Mouse (Mus musculus): ENCODE results near the gene Hcn4.

Hcn4 gene

DNA sequence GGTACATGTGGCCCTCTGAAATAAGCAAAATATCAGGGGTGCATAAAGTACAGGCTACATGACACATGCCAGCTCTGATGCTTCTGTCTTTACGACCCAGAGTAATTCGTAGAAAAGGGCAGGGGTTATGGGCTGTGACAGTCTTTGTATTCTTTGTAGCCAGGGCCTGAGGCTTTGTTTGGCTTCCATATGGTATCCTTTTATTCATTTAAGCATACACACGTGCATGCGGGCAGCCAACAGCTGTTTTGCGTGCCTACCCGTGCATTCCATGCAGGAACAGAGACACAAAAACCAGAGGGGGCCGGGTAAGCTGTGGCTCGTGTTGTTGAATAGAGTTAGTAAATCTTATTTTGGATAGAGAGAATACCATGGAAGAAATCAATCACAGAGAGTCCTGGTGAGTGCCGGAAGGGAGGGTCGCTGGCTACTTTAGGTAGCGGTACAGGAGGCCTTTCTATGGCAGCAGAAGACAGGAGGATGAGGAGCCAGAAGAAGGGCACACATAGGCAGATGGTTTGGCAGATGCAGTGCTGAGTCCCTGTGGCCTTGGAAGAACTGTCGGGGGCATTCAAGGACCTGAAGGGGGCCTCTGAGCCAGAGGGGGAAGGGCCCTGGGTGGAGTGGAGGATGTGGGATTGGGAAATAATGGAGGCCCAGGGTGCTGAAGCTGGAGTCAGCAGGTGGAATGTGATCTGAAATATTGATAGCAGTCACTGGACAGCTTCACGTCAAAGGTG lies 26.5 kb downstream of the Hcn4 start:
- in situ Hi-C loops (cut with MboI, MseI): no loop called here

DNA sequence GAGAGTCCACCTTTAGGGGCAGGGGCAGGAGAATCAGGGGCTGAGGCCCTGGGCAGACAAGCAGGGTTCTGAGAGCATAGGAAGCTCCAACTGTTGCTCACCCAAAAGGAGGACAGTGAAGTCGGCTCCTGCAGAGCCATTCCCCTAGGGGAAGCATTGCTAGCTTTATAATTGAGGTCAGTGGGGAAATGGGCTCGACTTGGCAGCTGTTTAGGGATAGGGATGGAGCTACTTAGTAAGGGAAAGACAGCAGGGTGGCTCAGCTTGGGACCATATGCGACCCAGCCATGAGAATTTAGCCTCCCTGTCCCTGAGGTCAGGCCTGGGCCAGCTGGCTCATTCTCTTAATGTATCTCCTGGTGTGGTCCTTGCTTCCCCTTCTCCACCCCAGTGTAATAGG lies 31.7 kb downstream of the Hcn4 start:
- in situ Hi-C loops (cut with MboI, MseI): no loop called here

DNA sequence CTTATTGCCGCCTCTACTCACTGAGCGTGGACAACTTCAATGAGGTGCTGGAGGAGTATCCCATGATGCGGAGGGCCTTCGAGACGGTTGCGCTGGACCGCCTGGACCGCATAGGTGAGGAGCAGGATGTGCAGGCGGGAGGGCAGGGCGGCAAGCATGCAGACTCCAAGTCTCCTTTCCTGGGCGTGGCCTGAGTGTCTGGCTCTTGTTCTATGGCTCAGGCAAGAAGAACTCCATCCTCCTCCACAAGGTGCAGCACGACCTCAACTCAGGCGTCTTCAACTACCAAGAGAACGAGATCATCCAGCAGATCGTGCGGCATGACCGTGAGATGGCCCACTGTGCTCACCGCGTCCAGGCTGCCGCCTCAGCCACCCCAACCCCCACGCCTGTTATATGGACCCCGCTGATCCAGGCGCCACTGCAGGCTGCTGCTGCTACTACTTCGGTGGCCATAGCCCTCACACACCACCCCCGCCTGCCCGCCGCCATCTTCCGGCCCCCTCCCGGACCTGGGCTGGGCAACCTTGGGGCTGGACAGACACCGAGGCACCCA lies 35.9 kb downstream of the Hcn4 start:
- in situ Hi-C loops (cut with MboI, MseI): no loop called here

DNA sequence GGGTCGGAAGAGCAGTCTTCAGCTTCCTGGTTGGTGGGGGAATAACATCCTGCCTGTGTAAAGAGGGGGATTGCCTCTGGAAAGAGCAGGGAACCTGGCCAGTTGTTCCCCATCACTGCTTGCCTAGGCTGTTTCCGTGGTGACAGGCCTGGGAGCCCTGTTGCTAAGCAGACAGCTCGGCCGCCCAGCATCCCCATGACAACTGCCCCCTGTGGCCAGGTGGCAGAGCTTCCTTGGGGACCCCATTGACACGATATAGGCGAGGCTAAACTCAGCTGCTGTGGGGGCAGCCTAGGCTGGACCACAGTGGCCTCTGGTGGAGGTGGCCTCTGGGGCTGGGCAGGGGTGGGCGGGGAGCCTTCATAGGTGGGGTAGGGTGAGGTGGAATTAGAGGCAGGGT lies 40.6 kb downstream of the Hcn4 start:
- in situ Hi-C loops (cut with MboI, MseI): no loop called here

DNA sequence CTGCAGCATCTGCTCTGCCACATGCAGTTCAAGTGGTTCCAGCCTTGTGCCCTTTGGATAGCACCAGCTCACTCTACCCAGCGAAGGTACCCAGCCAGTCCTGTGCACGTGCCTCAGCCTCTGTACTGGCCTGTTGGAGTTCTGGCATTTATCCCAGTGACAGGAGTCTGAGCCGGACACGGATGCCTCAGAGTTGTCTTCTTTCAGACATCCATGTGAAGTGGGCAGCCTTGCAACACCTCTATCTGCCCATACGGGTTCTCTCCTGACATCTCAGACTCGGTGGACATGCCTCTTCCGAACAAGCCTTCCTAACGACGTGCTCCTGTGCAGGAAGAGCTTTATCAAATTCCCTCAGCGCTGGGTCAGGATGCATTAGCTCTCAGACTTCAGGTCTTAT lies 47.9 kb downstream of the Hcn4 start:
- in situ Hi-C loops (cut with MboI, MseI): loop anchor here (10.0 kb wide), 1 partner anchor 326 kb away; no protein-coding TSS in a partner anchor

DNA sequence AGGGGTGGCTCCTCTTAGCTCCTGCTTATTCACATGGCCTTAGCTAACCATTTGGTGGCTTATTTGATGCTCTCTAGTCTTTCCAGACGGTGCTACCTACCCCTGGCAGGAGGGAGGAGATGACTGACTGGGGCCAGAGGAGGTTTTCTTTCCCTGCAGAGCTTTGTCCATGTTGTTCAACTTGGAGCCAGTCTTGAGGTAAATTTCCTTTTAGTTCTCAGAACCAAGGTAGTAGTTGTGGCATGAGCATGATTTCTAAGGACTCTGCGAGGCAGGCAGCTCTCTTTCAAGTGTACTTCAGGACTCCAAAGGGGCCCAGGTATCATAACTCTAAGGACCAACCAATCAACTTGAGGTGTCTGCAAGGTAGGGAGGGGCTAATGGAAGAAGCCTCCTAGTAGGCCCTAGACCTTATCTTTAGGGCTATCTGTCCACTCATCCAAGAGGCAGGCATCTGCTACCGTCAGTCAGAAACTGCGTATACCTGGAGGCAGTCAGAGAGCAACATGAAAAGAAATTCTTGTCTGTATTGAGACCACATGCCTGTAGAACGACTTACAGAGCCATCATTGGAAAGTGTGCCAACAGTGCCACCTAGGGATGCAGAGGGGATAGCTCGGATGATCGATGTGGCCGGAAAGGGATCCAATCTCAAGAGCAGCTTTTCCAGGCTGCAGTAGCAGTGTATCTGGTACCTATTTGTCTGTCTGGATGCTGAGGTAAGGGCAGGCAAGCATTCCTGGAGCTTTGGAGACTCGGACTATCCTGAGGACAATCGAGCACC lies 50.5 kb downstream of the Hcn4 start:
- in situ Hi-C loops (cut with MboI, MseI): loop anchor here (10.0 kb wide), 1 partner anchor 329 kb away; no protein-coding TSS in a partner anchor

DNA sequence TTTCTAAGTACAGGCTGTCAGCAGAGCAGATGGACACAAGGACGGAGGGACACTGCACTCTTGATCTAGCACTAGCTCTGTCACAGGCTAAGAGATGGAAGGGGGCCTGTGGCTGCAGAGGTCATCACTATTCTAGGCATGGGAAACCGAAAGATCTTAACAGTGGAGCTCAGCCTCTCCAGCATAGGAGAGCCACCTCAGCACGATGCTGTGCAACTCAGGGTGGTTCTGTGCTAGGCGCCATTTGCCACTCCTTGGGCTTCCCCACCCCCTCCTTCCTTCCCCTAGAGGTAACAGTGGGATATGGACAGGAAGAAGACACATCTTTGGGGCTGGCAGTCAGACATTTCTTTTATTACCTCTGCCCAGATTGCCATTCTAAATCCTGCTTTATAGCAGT lies 51.1 kb downstream of the Hcn4 start:
- in situ Hi-C loops (cut with MboI, MseI): loop anchor here (10.0 kb wide), 1 partner anchor 330 kb away; no protein-coding TSS in a partner anchor

DNA sequence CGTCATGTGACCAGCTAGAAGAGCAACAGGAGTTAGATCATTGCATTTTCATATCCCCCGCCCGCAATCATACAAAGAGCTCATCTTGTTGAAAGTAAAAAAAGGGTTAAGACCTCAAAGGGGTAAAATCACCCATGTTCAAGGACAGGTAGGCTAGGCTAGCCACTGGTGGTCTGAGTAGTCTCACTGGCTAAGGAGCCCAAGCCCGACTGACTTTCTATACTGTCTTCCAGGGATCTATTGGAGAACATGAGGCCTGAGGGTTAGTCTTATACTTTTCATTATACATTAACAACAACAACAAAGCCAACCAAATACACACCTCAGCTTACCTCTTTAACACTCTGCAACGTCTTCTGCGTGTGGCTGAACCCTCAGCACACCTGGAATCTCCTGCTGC lies 52.2 kb downstream of the Hcn4 start:
- in situ Hi-C loops (cut with MboI, MseI): loop anchor here (10.0 kb wide), 1 partner anchor 331 kb away; no protein-coding TSS in a partner anchor

DNA sequence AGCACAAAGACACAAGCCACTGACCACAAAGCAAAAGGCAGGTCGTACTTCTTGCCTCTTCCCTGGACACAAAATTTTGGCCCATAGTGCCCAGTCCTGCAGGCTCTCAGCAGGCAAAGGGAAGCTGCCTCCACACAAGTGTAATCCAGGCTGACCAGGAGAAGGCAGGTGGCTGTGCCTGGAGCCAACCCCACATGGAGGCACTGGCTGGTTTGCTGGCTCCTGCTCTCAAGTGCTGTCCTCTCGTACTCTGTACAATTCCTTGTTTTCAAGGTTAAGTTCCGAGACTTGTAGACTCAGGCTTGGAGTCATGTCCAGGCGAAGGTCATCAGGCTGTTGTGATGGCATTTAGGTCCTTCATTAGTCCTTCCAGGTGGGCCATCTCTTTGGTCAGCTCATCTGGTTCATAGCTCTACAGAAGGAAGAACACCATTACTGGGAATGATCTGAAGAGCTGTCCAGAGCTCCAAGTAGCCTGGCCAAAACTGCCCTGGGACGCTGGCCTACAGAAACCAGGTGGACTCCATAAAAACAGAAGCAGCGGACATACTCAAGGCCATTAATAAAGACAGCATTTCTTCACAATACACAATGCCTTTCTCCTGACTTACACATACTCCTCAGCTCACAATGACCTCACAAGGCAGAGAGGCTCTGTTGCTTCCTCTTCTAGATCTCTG lies 53.9 kb downstream of the Hcn4 start:
- in situ Hi-C loops (cut with MboI, MseI): loop anchor here (10.0 kb wide), 1 partner anchor 332 kb away; no protein-coding TSS in a partner anchor

DNA sequence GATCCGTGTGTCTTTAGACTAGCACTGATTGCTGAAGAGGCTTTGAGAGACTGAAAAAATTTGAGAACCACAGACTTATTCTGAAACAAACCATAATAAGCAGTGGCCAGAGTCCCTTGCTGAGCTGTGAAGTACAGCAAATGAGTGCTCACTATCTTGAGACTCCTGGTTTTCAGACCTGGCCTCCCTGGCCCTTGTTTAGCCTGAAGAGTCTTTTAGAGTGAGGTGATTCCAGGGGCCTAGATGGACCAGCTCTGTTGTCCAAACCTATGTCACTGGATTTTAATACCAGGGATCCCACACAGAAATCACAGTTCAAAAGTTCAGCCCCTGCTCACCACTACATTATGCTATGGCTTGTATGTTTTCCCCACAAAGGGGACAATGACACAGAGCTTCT lies 56.6 kb downstream of the Hcn4 start:
- in situ Hi-C loops (cut with MboI, MseI): loop anchor here (10.0 kb wide), 1 partner anchor 335 kb away; no protein-coding TSS in a partner anchor

DNA sequence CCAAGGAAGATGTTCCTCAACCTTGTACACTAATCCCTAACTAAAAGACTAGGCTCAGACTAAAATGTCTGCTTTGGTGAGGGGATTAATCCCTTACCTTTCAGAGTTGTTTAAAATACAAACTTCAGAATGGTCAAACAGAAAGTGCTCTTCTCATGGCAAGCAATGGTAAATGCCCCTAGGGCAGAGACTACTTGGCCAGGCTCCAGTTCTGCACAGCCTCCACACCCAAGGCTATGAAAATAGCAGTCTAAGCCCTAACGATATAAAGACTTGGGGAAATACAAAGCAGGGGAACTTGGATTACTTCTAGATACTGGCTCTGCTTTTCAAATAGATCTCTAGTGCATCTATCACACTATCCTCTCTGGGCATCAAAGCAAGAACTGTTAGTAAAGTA lies 59.5 kb downstream of the Hcn4 start:
- in situ Hi-C loops (cut with MboI, MseI): no loop called here

DNA sequence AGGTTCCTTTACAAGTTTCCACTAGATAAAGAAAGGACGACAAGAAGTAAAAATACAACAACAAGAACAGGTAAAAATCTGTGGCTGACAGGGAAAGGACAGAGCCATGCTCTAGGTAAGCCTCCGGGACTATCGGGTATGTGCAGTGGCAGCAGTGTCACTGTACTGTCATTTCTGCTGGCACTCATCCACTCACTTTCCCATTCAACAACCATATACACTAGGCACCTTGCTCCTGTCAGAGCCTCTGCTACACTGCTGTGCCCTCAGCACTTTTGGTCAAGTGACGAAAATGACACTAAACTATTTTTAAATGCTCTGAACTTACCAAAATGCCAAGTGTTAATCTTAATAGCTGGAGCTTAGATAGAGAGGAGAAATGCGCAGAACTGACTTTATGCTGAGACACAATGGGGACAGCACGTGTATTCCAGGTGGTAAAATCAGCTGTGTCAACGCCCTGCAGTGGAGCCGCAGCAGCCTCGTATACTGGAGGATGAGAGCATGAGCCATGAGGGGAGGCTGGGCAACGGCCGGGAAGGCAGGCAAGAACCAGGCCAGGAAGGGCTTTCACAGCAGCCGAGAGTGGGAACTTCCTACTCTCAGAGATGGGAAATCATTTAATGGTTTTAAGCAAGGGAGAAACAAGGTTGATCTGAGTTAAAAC lies 66.7 kb downstream of the Hcn4 start:
- in situ Hi-C loops (cut with MboI, MseI): no loop called here

DNA sequence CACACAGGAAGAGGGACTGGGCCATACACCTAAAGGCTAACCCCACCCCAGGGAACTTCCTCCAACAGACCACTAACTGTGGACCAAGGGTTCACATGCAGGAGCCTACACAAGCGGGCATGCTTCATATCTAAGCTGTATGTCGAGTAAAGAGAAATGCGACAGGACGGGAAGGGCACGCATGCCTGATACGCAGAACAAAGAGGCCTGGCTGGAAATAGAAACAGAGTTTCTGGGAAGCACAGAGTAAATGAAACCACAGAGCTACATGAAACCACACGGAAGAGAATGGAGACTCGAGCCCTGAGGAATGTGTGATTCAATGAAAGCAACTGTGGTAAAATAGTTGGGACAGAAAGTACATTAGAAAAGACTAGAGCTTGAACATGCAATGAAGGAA lies 67.7 kb downstream of the Hcn4 start:
- in situ Hi-C loops (cut with MboI, MseI): no loop called here

DNA sequence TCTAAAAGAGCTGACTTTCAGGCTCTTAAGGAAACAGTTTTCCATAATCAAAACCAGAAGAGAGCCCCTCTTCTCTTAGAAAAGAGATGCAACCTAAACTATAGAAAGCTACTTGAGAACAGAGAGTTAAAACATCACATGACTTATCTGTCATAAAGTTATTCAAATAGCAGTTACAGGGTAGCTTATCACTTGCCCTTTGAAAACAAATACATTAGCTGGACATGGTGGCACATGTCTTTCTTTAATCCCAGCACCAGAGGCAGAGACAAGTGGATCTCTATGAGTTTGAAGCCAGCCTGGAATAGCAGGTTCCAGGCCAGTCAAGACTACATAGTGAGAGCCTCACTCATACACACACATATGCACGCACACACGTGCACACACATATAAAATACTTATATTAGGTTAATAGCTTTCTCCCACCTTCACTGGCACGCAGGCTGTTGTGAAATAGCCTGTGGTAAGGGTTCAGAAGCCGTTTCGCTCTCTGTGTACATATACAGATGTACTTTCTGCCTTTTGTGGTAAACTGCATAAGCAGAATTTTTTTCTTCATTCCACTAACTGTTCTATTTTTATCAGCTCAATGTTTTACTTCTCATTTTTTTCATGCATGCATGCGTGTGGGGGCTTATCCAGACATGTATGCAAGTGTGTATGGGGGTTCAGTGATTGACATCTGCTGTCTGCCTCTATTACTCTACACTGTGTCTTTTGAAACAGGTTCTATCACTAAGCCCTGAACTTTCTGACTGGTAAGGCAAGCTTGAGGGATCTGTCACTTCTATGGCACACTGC lies 68.8 kb downstream of the Hcn4 start:
- in situ Hi-C loops (cut with MboI, MseI): no loop called here

DNA sequence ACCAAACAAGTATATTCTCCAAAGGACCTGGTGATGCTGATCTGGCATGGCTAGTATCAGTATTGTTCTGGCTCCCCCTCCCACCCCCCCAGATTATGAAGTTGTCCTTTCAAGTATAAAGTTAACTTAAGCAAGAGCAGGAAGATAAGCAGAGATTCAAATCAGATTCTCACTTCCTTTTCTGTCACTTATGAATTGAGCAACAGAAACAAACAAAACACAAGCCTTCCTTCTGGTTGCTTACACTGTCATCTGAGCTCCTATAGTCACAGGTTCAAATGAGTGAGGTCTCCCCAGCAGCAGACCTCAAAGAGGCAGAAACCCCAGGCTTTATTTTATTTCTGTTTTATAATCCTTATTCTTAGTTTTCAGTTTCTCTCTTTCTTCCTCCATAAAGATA lies 76.4 kb downstream of the Hcn4 start:
- in situ Hi-C loops (cut with MboI, MseI): no loop called here

DNA sequence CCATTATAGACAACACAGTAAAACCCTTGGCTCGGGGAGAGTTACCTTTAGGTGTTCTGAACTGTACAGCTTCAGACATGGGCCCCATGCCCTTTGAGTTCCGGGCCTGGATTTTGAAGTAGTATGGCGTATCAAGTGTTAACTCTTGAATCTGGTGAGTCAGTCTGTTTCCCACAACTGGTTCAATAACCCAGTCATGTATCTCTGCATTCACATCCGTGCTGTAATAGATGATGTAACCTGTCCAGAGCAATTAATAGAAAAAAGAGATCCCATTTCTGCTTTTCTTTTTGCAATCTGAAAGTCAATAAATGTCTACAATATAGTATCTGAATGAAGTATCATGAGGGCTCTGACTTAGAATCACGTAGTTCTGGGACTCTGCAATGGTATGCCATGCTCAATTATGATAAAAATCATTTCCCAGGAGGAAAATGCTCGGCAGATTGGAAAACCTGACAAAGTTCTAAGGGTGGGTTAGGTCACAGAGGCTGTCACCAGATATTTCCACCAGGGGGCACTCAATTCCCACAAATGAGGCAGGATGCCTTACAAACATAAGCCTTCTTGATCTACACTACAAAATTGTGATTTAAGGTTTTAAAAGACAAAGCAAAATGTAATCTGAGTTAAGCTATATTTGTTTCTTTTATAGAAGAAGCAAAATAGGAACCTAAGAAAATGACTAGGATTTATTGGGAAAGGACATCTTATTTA lies 79.8 kb downstream of the Hcn4 start:
- in situ Hi-C loops (cut with MboI, MseI): no loop called here

Measured in regulatory T cell (primary cell).